Comparison of ENCODE assay signal across 27 mouse cellular contexts in the genomic region with DNA sequence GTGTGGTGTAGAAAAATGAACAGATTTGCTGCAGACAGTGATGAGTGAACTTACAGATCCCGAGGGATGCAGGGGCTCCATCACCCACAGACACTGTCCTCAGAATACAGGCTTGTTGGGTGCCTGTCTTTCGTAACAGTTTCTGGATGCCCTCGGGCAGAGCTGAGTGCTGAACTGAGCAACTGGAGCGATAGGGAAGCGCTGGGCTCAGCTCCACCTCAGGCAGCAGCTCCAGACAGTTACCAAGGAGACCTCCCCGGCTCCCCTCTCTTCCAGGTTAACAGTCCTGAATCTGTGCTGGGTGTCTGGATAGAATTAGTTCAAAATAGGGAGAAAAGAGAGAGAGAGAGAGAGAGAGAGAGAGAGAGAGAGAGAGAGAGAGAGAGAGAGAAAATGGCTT.
DNase-seq lines count a peak whose midpoint lies in the region; ATAC-seq and TF ChIP-seq lines count a peak whose summit lies in the region.
"Had no signal": no experiment of that assay in that cellular context is flagged by ENCODE, and none has a peak within 500 bp of the region (broad histone marks: within the 10 kb centered on the region; RNA-seq: fewer than 3 reads in every experiment).

No protein-coding gene starts in this region.

- no peak for TF ChIP-seq CTCF in midbrain, postnatal 0 days (IDR thresholded peaks at IDR 0.05)

- H3K36me3 ChIP-seq in forebrain, embryonic 10.5 days (replicated peaks), result no peaks in the 10 kb centered on the region
- no peaks in the 10 kb centered on the region for H3K36me3 ChIP-seq in forebrain, embryonic 11.5 days (ENCODE audit: control insufficient read depth, insufficient read depth, low read length)
- no peaks in the 10 kb centered on the region for H3K36me3 ChIP-seq in midbrain, postnatal 0 days (ENCODE audit: insufficient read depth, low read length)
- no peaks in the 10 kb centered on the region for H3K36me3 ChIP-seq in kidney, embryonic 16.5 days (ENCODE audit: insufficient read depth, low read length)
- H3K36me3 ChIP-seq: embryonic facial prominence, embryonic 12.5 days; heart, embryonic 10.5 days; hindbrain, embryonic 15.5 days; kidney, embryonic 15.5 days; limb, embryonic 10.5 days; liver, embryonic 15.5 days; lung, embryonic 15.5 days; neural tube, embryonic 12.5 days had no signal

- DNase-seq in forebrain, embryonic 10.5 days (ENCODE audit: extremely low spot score, low spot score), result no peak
- no peak for DNase-seq in forebrain, embryonic 11.5 days (ENCODE audit: low spot score)
- DNase-seq in layer of hippocampus, adult 9-11 months, result peak; percentile 32
- no peak for DNase-seq in layer of hippocampus, adult 9-10 months (ENCODE audit: low spot score)
- DNase-seq in retina, postnatal 1 day, result peak; percentile 48
- DNase-seq in retina, embryonic 14.5 days (ENCODE audit: low spot score), result no peak
- peak; percentile 22 for DNase-seq in midbrain, postnatal 0 days (ENCODE audit: low spot score)
- DNase-seq: adrenal gland, adult 8-10 months; cerebellum, adult 2 months; cerebellum, postnatal 25 days; heart, postnatal 4 days; liver; lung, postnatal 36 days; right cerebral cortex, postnatal 25 days; thymus, postnatal 14 days had no signal

- H3K9me3 ChIP-seq in forebrain, embryonic 10.5 days, result no peaks in the 10 kb centered on the region
- H3K9me3 ChIP-seq in forebrain, embryonic 11.5 days (ENCODE audit: control insufficient read depth, low read length), result no peaks in the 10 kb centered on the region
- no peaks in the 10 kb centered on the region for H3K9me3 ChIP-seq in midbrain, postnatal 0 days (ENCODE audit: low read length)
- H3K9me3 ChIP-seq in kidney, embryonic 16.5 days (ENCODE audit: low read length), result no peaks in the 10 kb centered on the region
- H3K9me3 ChIP-seq: embryonic facial prominence, embryonic 12.5 days; heart, embryonic 10.5 days; hindbrain, embryonic 15.5 days; kidney, embryonic 15.5 days; limb, embryonic 10.5 days; liver, embryonic 15.5 days; lung, embryonic 15.5 days; neural tube, embryonic 12.5 days had no signal

- no peak overlapping the region for H3K4me2 ChIP-seq in forebrain, embryonic 11.5 days (ENCODE audit: low read depth, low read length, severe bottlenecking)
- H3K4me2 ChIP-seq in midbrain, postnatal 0 days (ENCODE audit: low read depth, low read length, poor library complexity, severe bottlenecking), result no peak overlapping the region
- no peak overlapping the region for H3K4me2 ChIP-seq in kidney, embryonic 16.5 days (replicated peaks; ENCODE audit: low read depth, low read length)
- H3K4me2 ChIP-seq: embryonic facial prominence, embryonic 12.5 days; hindbrain, embryonic 15.5 days; kidney, embryonic 15.5 days; liver, embryonic 15.5 days; lung, embryonic 15.5 days; neural tube, embryonic 12.5 days had no signal

- H3K4me3 ChIP-seq in forebrain, embryonic 10.5 days, result no peak overlapping the region
- no peak overlapping the region for H3K4me3 ChIP-seq in forebrain, embryonic 11.5 days (ENCODE audit: low read depth, low read length)
- no peak overlapping the region for H3K4me3 ChIP-seq in midbrain, postnatal 0 days (ENCODE audit: low read depth, low read length)
- H3K4me3 ChIP-seq in kidney, embryonic 16.5 days (ENCODE audit: low read length), result no peak overlapping the region
- H3K4me3 ChIP-seq: embryonic facial prominence, embryonic 12.5 days; heart, embryonic 10.5 days; hindbrain, embryonic 15.5 days; kidney, embryonic 15.5 days; limb, embryonic 10.5 days; liver, embryonic 15.5 days; lung, embryonic 15.5 days; megakaryocyte, embryonic 14.5 days; neural tube, embryonic 12.5 days had no signal

- H3K27me3 ChIP-seq in forebrain, embryonic 10.5 days (ENCODE audit: poor library complexity, severe bottlenecking), result no peaks in the 10 kb centered on the region
- no peaks in the 10 kb centered on the region for H3K27me3 ChIP-seq in forebrain, embryonic 11.5 days (ENCODE audit: control insufficient read depth, insufficient read depth, low read length)
- H3K27me3 ChIP-seq in midbrain, postnatal 0 days (ENCODE audit: insufficient read depth, low read length), result no peaks in the 10 kb centered on the region
- H3K27me3 ChIP-seq in kidney, embryonic 16.5 days (ENCODE audit: insufficient read depth, low read length), result no peaks in the 10 kb centered on the region
- H3K27me3 ChIP-seq: embryonic facial prominence, embryonic 12.5 days; hindbrain, embryonic 15.5 days; kidney, embryonic 15.5 days; liver, embryonic 15.5 days; lung, embryonic 15.5 days; neural tube, embryonic 12.5 days had no signal

- ATAC-seq in forebrain, embryonic 11.5 days (replicated peaks; ENCODE audit: low FRiP score), result no peak
- ATAC-seq in midbrain, postnatal 0 days (ENCODE audit: low FRiP score), result peak; percentile 77
- ATAC-seq in kidney, embryonic 16.5 days (ENCODE audit: low FRiP score, low TSS enrichment), result no peak
- ATAC-seq: activated CD4-positive, CD25-positive, alpha-beta regulatory T cell, adult 4 months; intestine, postnatal 0 days had no signal

- H3K27ac ChIP-seq in forebrain, embryonic 10.5 days, result 0 out of 2 replicates have a peak overlapping the region, but pooled peaks have one; percentile 16
- H3K27ac ChIP-seq in forebrain, embryonic 11.5 days (ENCODE audit: low read depth, low read length), result no peak overlapping the region
- no peak overlapping the region for H3K27ac ChIP-seq in midbrain, postnatal 0 days (ENCODE audit: low read depth, low read length)
- H3K27ac ChIP-seq in kidney, embryonic 16.5 days (ENCODE audit: low read length), result no peak overlapping the region
- H3K27ac ChIP-seq: embryonic facial prominence, embryonic 12.5 days; heart, embryonic 10.5 days; hindbrain, embryonic 15.5 days; kidney, embryonic 15.5 days; limb, embryonic 10.5 days; liver, embryonic 15.5 days; lung, embryonic 15.5 days; neural tube, embryonic 12.5 days had no signal

- no peak overlapping the region for H3K9ac ChIP-seq in forebrain, embryonic 11.5 days (ENCODE audit: low read length)
- H3K9ac ChIP-seq in midbrain, postnatal 0 days (replicated peaks; ENCODE audit: low read length, poor library complexity, severe bottlenecking), result no peak overlapping the region
- H3K9ac ChIP-seq in kidney, embryonic 16.5 days (replicated peaks; ENCODE audit: low read length), result no peak overlapping the region
- H3K9ac ChIP-seq: embryonic facial prominence, embryonic 12.5 days; hindbrain, embryonic 15.5 days; kidney, embryonic 15.5 days; liver, embryonic 15.5 days; lung, embryonic 15.5 days; neural tube, embryonic 12.5 days had no signal

- H3K4me1 ChIP-seq in forebrain, embryonic 10.5 days, result peaks cover 12% of the 10 kb centered on the region
- H3K4me1 ChIP-seq in forebrain, embryonic 11.5 days (replicated peaks; ENCODE audit: control insufficient read depth, insufficient read depth, low read length), result peaks cover 2% of the 10 kb centered on the region; the same call in 1 of the 2 replicates
- no peaks in the 10 kb centered on the region for H3K4me1 ChIP-seq in midbrain, postnatal 0 days (ENCODE audit: insufficient read depth, low read length)
- no peaks in the 10 kb centered on the region for H3K4me1 ChIP-seq in kidney, embryonic 16.5 days (ENCODE audit: insufficient read depth, low read length)
- H3K4me1 ChIP-seq: embryonic facial prominence, embryonic 12.5 days; liver, embryonic 15.5 days; megakaryocyte, embryonic 14.5 days; neural tube, embryonic 12.5 days had no signal

- WGBS in forebrain, embryonic 10.5 days, result 58% methylated on average over 6 of the region's 6 CpGs
- WGBS in forebrain, embryonic 11.5 days, result 57% methylated on average over 6 of the region's 6 CpGs
- 33% methylated on average over 6 of the region's 6 CpGs for WGBS in midbrain, postnatal 0 days
- WGBS in kidney, embryonic 16.5 days, result 64% methylated on average over 6 of the region's 6 CpGs

Comparison
In these comparisons a context has a peak if more than half of its experiments do, and no peak if none do; other contexts are left out.
1. DNase-seq: peak in layer of hippocampus, adult 9-11 months (single experiment), retina, postnatal 1 day (single experiment) and midbrain, postnatal 0 days (single experiment); none in forebrain, embryonic 10.5 days (single experiment), forebrain, embryonic 11.5 days (single experiment), layer of hippocampus, adult 9-10 months (single experiment) and retina, embryonic 14.5 days (single experiment).